In genomic region chr10:22745922-22746321, GRCm38 (mm10) we compare ENCODE assay signal across 15 mouse cellular contexts. TPM values are rescaled to one million over a fixed set of nuclear protein-coding genes. Genes with fewer than 3 reads are reported as not detected.
A peak's percentile ranks its signal among the peaks of the same experiment; 100 is the strongest.
DNase-seq lines count a peak whose midpoint lies in the region; ATAC-seq lines count a peak whose summit lies in the region.
"Had no signal": no experiment of that assay in that cellular context is flagged by ENCODE, and none has a peak within 500 bp of the region (broad histone marks: within the 10 kb centered on the region; RNA-seq: fewer than 3 reads in every experiment).

No protein-coding gene starts in this region.

- no peaks in the 10 kb centered on the region for H3K9me3 ChIP-seq in intestine, embryonic 14.5 days (ENCODE audit: control insufficient read depth, low read length)
- H3K9me3 ChIP-seq in intestine, embryonic 15.5 days, result no peaks in the 10 kb centered on the region
- H3K9me3 ChIP-seq in forebrain, embryonic 15.5 days, result no peaks in the 10 kb centered on the region
- no peaks in the 10 kb centered on the region for H3K9me3 ChIP-seq in midbrain, embryonic 16.5 days (replicated peaks; ENCODE audit: control insufficient read depth, low read length, poor library complexity, severe bottlenecking)
- H3K9me3 ChIP-seq: heart, embryonic 15.5 days; limb, embryonic 15.5 days had no signal

- no peak overlapping the region for H3K4me3 ChIP-seq in intestine, embryonic 14.5 days (ENCODE audit: low read depth, low read length)
- no peak overlapping the region for H3K4me3 ChIP-seq in intestine, embryonic 15.5 days (replicated peaks)
- no peak overlapping the region for H3K4me3 ChIP-seq in forebrain, embryonic 15.5 days
- no peak overlapping the region for H3K4me3 ChIP-seq in midbrain, embryonic 16.5 days (ENCODE audit: low read depth, low read length)
- H3K4me3 ChIP-seq: erythroblast, embryonic 14.5 days; heart, embryonic 15.5 days; limb, embryonic 15.5 days had no signal

- ATAC-seq in cerebellum, adult (ENCODE audit: insufficient number of reproducible peaks, low FRiP score, low TSS enrichment), result peak; percentile 9
- ATAC-seq in intestine, embryonic 14.5 days (replicated peaks; ENCODE audit: low FRiP score, low TSS enrichment, low read depth), result no peak
- ATAC-seq in intestine, embryonic 15.5 days, result no peak
- ATAC-seq in forebrain, embryonic 15.5 days (replicated peaks), result no peak; the same call in 1 of the 2 replicates
- no peak; the same call in none of the 2 replicates for ATAC-seq in midbrain, embryonic 16.5 days

- no peak for DNase-seq in cerebellum, adult 9-11 months
- peak; percentile 39 for DNase-seq in intestine, embryonic 14.5 days (ENCODE audit: low spot score)
- DNase-seq in thymus, adult 18-20 months, result no peak
- DNase-seq in right cerebral cortex, adult 2 months (ENCODE audit: low spot score in 2 of 2), result no peak
- DNase-seq: adrenal gland, adult 8-10 months; kidney, adult 9 months; kidney, postnatal 36 days; lung, postnatal 14 days had no signal

- no peak overlapping the region for H3K9ac ChIP-seq in intestine, embryonic 14.5 days (ENCODE audit: low read length)
- no peak overlapping the region for H3K9ac ChIP-seq in intestine, embryonic 15.5 days
- H3K9ac ChIP-seq in forebrain, embryonic 15.5 days (replicated peaks), result no peak overlapping the region
- H3K9ac ChIP-seq in midbrain, embryonic 16.5 days (ENCODE audit: low read depth, low read length), result no peak overlapping the region
- H3K9ac ChIP-seq: heart, embryonic 15.5 days; limb, embryonic 15.5 days had no signal

- H3K36me3 ChIP-seq in intestine, embryonic 14.5 days (ENCODE audit: control insufficient read depth, insufficient read depth, low read length), result no peaks in the 10 kb centered on the region
- H3K36me3 ChIP-seq in intestine, embryonic 15.5 days, result no peaks in the 10 kb centered on the region
- no peaks in the 10 kb centered on the region for H3K36me3 ChIP-seq in forebrain, embryonic 15.5 days
- no peaks in the 10 kb centered on the region for H3K36me3 ChIP-seq in midbrain, embryonic 16.5 days (ENCODE audit: control insufficient read depth, insufficient read depth, low read length)
- H3K36me3 ChIP-seq: heart, embryonic 15.5 days; limb, embryonic 15.5 days had no signal

- 66% methylated on average over 7 of the region's 7 CpGs for WGBS in intestine, embryonic 14.5 days
- WGBS in intestine, embryonic 15.5 days, result 58% methylated on average over 7 of the region's 7 CpGs
- WGBS in forebrain, embryonic 15.5 days, result 45% methylated on average over 7 of the region's 7 CpGs
- whole genome bisulfite sequencing in midbrain, embryonic 16.5 days, result 53% methylated on average over 7 of the region's 7 CpGs

- no peak overlapping the region for H3K27ac ChIP-seq in intestine, embryonic 14.5 days (ENCODE audit: low read depth)
- H3K27ac ChIP-seq in intestine, embryonic 15.5 days, result no peak overlapping the region
- H3K27ac ChIP-seq in forebrain, embryonic 15.5 days (replicated peaks), result peak overlapping the region; percentile 74
- H3K27ac ChIP-seq in midbrain, embryonic 16.5 days (ENCODE audit: low read length), result peak overlapping the region; percentile 31
- H3K27ac ChIP-seq: limb, embryonic 15.5 days had no signal

- no peak overlapping the region for H3K4me2 ChIP-seq in intestine, embryonic 14.5 days (ENCODE audit: low read length)
- H3K4me2 ChIP-seq in intestine, embryonic 15.5 days (replicated peaks), result no peak overlapping the region
- H3K4me2 ChIP-seq in forebrain, embryonic 15.5 days (replicated peaks), result no peak overlapping the region
- no peak overlapping the region for H3K4me2 ChIP-seq in midbrain, embryonic 16.5 days (ENCODE audit: low read length)
- H3K4me2 ChIP-seq: heart, embryonic 15.5 days; limb, embryonic 15.5 days had no signal

- H3K27me3 ChIP-seq in intestine, embryonic 14.5 days (replicated peaks; ENCODE audit: control insufficient read depth, insufficient read depth, low read length), result no peaks in the 10 kb centered on the region
- no peaks in the 10 kb centered on the region for H3K27me3 ChIP-seq in intestine, embryonic 15.5 days (replicated peaks)
- H3K27me3 ChIP-seq in forebrain, embryonic 15.5 days, result no peaks in the 10 kb centered on the region
- no peaks in the 10 kb centered on the region for H3K27me3 ChIP-seq in midbrain, embryonic 16.5 days (ENCODE audit: control insufficient read depth, insufficient read depth, low read depth, low read length)
- H3K27me3 ChIP-seq: heart, embryonic 15.5 days; limb, embryonic 15.5 days had no signal

- H3K4me1 ChIP-seq in intestine, embryonic 14.5 days (replicated peaks; ENCODE audit: control insufficient read depth, insufficient read depth, low read length), result no peaks in the 10 kb centered on the region
- no peaks in the 10 kb centered on the region for H3K4me1 ChIP-seq in intestine, embryonic 15.5 days (replicated peaks)
- peaks cover 20% of the 10 kb centered on the region for H3K4me1 ChIP-seq in forebrain, embryonic 15.5 days
- H3K4me1 ChIP-seq in midbrain, embryonic 16.5 days (ENCODE audit: control insufficient read depth, insufficient read depth, low read length), result peaks cover 5% of the 10 kb centered on the region; the same call in 1 of the 2 replicates
- H3K4me1 ChIP-seq: limb, embryonic 15.5 days had no signal

RNA-seq across cellular contexts. Expression of gene Tbpl1, which starts 14.2 kb away (rescaled TPM):
- 52.6 and 60.7 TPM in 2 replicates for polyA plus RNA-seq in intestine, embryonic 14.5 days (2014; fragmentation: Nextera tagmentation; extraction: Ambion mirVana)
- polyA plus RNA-seq in intestine, embryonic 15.5 days (2015; fragmentation: Nextera tagmentation; extraction: Ambion mirVana), result 47.7 and 54.8 TPM in 2 replicates
- polyA plus RNA-seq in forebrain, embryonic 15.5 days (2015; fragmentation: Nextera tagmentation; extraction: Ambion mirVana), result 107 and 115 TPM in 2 replicates
- 88.8 and 99.7 TPM in 2 replicates for polyA plus RNA-seq in midbrain, embryonic 16.5 days (2015; fragmentation: Nextera tagmentation; extraction: Ambion mirVana)

Comparison
In these comparisons a context has a peak if more than half of its experiments do, and no peak if none do; other contexts are left out.
1. H3K27ac ChIP-seq: peak in forebrain, embryonic 15.5 days (single experiment) and midbrain, embryonic 16.5 days (single experiment); none in intestine, embryonic 14.5 days (single experiment) and intestine, embryonic 15.5 days (single experiment).